Mouse (Mus musculus): ENCODE results near the gene 3110082J24Rik. TPM values are rescaled to one million over a fixed set of nuclear protein-coding genes. Genes with fewer than 3 reads are reported as not detected.

Gene 3110082J24Rik
- polyA plus RNA-seq (2014; fragmentation: Nextera tagmentation; extraction: Ambion mirVana) = 0.62 and 0.85 TPM in 2 replicates

- H3K4me3 ChIP-seq (ENCODE audit: low read depth, low read length) = peak within 1 kb of the TSS; percentile 50
- peaks cover 25% of the 10 kb centered on the region for H3K4me1 ChIP-seq (ENCODE audit: control insufficient read depth, insufficient read depth, low read length)
- H3K9ac ChIP-seq (replicated peaks; ENCODE audit: low read length) = peak within 1 kb of the TSS; percentile 48
- peaks cover 34% of the 10 kb centered on the region for H3K27me3 ChIP-seq (ENCODE audit: control insufficient read depth, insufficient read depth, low read length)
- H3K4me2 ChIP-seq (ENCODE audit: low read depth, low read length) = peak within 1 kb of the TSS; percentile 98
- DNase-seq (ENCODE audit: low spot score) (no peak), ATAC-seq (replicated peaks; ENCODE audit: insufficient number of reproducible peaks, low FRiP score, low TSS enrichment, low read depth) (no peak)
- H3K36me3 ChIP-seq (replicated peaks; ENCODE audit: control insufficient read depth, insufficient read depth, low read depth, low read length) = no peaks in the 10 kb centered on the region
- H3K27ac ChIP-seq (replicated peaks; ENCODE audit: low read depth, low read length) = no peak within 1 kb of the TSS
- WGBS = under 1% methylated on average over 29 of the region's 29 CpGs
- H3K9me3 ChIP-seq (replicated peaks; ENCODE audit: control insufficient read depth, low read length) = no peaks in the 10 kb centered on the region
These were observed at the start of gene 3110082J24Rik for GRCm38 (mm10) chr5:30105668-30106300. Gene 3110082J24Rik (minus strand): TSS chr5:30106086.

GRCm38 (mm10) chr5:30155395-30155792 lies 49.5 kb upstream of the 3110082J24Rik start:
- Histone ChIP-seq H3K9me3 (replicated peaks; ENCODE audit: control insufficient read depth, low read length) (no peaks in the 10 kb centered on the region), H3K27me3 (ENCODE audit: control insufficient read depth, insufficient read depth, low read length) (no peaks in the 10 kb centered on the region)
- ATAC-seq (replicated peaks; ENCODE audit: insufficient number of reproducible peaks, low FRiP score, low TSS enrichment, low read depth) = peak; percentile 60

GRCm38 (mm10) chr5:30154474-30155394 lies 48.8 kb upstream of the 3110082J24Rik start, which contains the start of the genes Hadha and Hadhb:
Gene Hadha (minus strand): TSS chr5:30155162.
Gene Hadhb (plus strand): TSS chr5:30155248.
- peak within 1 kb of the TSS; percentile 74 for H3K4me2 ChIP-seq (ENCODE audit: low read depth, low read length)
- no peaks in the 10 kb centered on the region for H3K36me3 ChIP-seq (replicated peaks; ENCODE audit: control insufficient read depth, insufficient read depth, low read depth, low read length)
- 0% methylated on average over 53 of the region's 53 CpGs for WGBS
- DNase-seq (ENCODE audit: low spot score) (peak; percentile 90), ATAC-seq (replicated peaks; ENCODE audit: insufficient number of reproducible peaks, low FRiP score, low TSS enrichment, low read depth) (peak; percentile 92)
- H3K27ac ChIP-seq (replicated peaks; ENCODE audit: low read depth, low read length) = peak within 1 kb of the TSS; percentile 68
- H3K4me1 ChIP-seq (ENCODE audit: control insufficient read depth, insufficient read depth, low read length) = no peaks in the 10 kb centered on the region
- no peaks in the 10 kb centered on the region for H3K27me3 ChIP-seq (ENCODE audit: control insufficient read depth, insufficient read depth, low read length)
- H3K4me3 ChIP-seq (ENCODE audit: low read depth, low read length) = peak within 1 kb of the TSS; percentile 89
- H3K9ac ChIP-seq (replicated peaks; ENCODE audit: low read length) = peak within 1 kb of the TSS; percentile 72
- H3K9me3 ChIP-seq (replicated peaks; ENCODE audit: control insufficient read depth, low read length) = no peaks in the 10 kb centered on the region

More at GRCm38 (mm10) chr5:30155395-30155792, 49.5 kb upstream of the 3110082J24Rik start:
- Histone ChIP-seq H3K4me3 (ENCODE audit: low read depth, low read length) (peak overlapping the region; percentile 89), H3K27ac (replicated peaks; ENCODE audit: low read depth, low read length) (no peak overlapping the region; the same call in 1 of the 2 replicates), H3K4me2 (ENCODE audit: low read depth, low read length) (peak overlapping the region; percentile 74), H3K9ac (replicated peaks; ENCODE audit: low read length) (peak overlapping the region; percentile 72), H3K4me1 (ENCODE audit: control insufficient read depth, insufficient read depth, low read length) (no peaks in the 10 kb centered on the region), H3K36me3 (replicated peaks; ENCODE audit: control insufficient read depth, insufficient read depth, low read depth, low read length) (no peaks in the 10 kb centered on the region)
- WGBS = 0% methylated on average over 31 of the region's 31 CpGs
- no peak for DNase-seq (ENCODE audit: low spot score)

GRCm38 (mm10) chr5:30154013-30154412 lies 48.1 kb upstream of the 3110082J24Rik start:
- WGBS = 22% methylated on average over 4 of the region's 4 CpGs
- ATAC-seq (replicated peaks; ENCODE audit: insufficient number of reproducible peaks, low FRiP score, low TSS enrichment, low read depth) (no peak), DNase-seq (ENCODE audit: low spot score) (peak; percentile 73)
- Histone ChIP-seq H3K27ac (replicated peaks; ENCODE audit: low read depth, low read length) (no peak overlapping the region), H3K4me2 (ENCODE audit: low read depth, low read length) (peak overlapping the region; percentile 74), H3K9me3 (replicated peaks; ENCODE audit: control insufficient read depth, low read length) (no peaks in the 10 kb centered on the region), H3K36me3 (replicated peaks; ENCODE audit: control insufficient read depth, insufficient read depth, low read depth, low read length) (no peaks in the 10 kb centered on the region), H3K9ac (replicated peaks; ENCODE audit: low read length) (peak overlapping the region; percentile 72), H3K4me1 (ENCODE audit: control insufficient read depth, insufficient read depth, low read length) (no peaks in the 10 kb centered on the region), H3K27me3 (ENCODE audit: control insufficient read depth, insufficient read depth, low read length) (no peaks in the 10 kb centered on the region), H3K4me3 (ENCODE audit: low read depth, low read length) (peak overlapping the region; percentile 89)

- Histone ChIP-seq H3K4me2 (ENCODE audit: low read depth, low read length) (no peak overlapping the region), H3K9ac (replicated peaks; ENCODE audit: low read length) (no peak overlapping the region), H3K4me1 (ENCODE audit: control insufficient read depth, insufficient read depth, low read length) (no peaks in the 10 kb centered on the region), H3K9me3 (replicated peaks; ENCODE audit: control insufficient read depth, low read length) (no peaks in the 10 kb centered on the region), H3K27ac (replicated peaks; ENCODE audit: low read depth, low read length) (no peak overlapping the region), H3K4me3 (ENCODE audit: low read depth, low read length) (no peak overlapping the region), H3K27me3 (ENCODE audit: control insufficient read depth, insufficient read depth, low read length) (no peaks in the 10 kb centered on the region), H3K36me3 (replicated peaks; ENCODE audit: control insufficient read depth, insufficient read depth, low read depth, low read length) (no peaks in the 10 kb centered on the region)
- 81% methylated on average over 2 of the region's 2 CpGs for WGBS
- DNase-seq (ENCODE audit: low spot score) (no peak), ATAC-seq (replicated peaks; ENCODE audit: insufficient number of reproducible peaks, low FRiP score, low TSS enrichment, low read depth) (no peak)
These were observed 47.3 kb upstream of the 3110082J24Rik start for GRCm38 (mm10) chr5:30153222-30153621.

GRCm38 (mm10) chr5:30152413-30152812 lies 46.5 kb upstream of the 3110082J24Rik start:
- Histone ChIP-seq H3K36me3 (replicated peaks; ENCODE audit: control insufficient read depth, insufficient read depth, low read depth, low read length) (no peaks in the 10 kb centered on the region), H3K4me3 (ENCODE audit: low read depth, low read length) (no peak overlapping the region), H3K4me1 (ENCODE audit: control insufficient read depth, insufficient read depth, low read length) (no peaks in the 10 kb centered on the region), H3K9ac (replicated peaks; ENCODE audit: low read length) (no peak overlapping the region), H3K4me2 (ENCODE audit: low read depth, low read length) (no peak overlapping the region), H3K27me3 (ENCODE audit: control insufficient read depth, insufficient read depth, low read length) (no peaks in the 10 kb centered on the region), H3K27ac (replicated peaks; ENCODE audit: low read depth, low read length) (no peak overlapping the region), H3K9me3 (replicated peaks; ENCODE audit: control insufficient read depth, low read length) (no peaks in the 10 kb centered on the region)
- 89% methylated on average over 1 of the region's 1 CpGs for WGBS
- DNase-seq (ENCODE audit: low spot score) = no peak
- ATAC-seq (replicated peaks; ENCODE audit: insufficient number of reproducible peaks, low FRiP score, low TSS enrichment, low read depth) = no peak

GRCm38 (mm10) chr5:30152007-30152406 lies 46.1 kb upstream of the 3110082J24Rik start:
- H3K9ac ChIP-seq (replicated peaks; ENCODE audit: low read length) = no peak overlapping the region
- no peaks in the 10 kb centered on the region for H3K36me3 ChIP-seq (replicated peaks; ENCODE audit: control insufficient read depth, insufficient read depth, low read depth, low read length)
- no peak overlapping the region for H3K27ac ChIP-seq (replicated peaks; ENCODE audit: low read depth, low read length)
- ATAC-seq (replicated peaks; ENCODE audit: insufficient number of reproducible peaks, low FRiP score, low TSS enrichment, low read depth) (no peak), DNase-seq (ENCODE audit: low spot score) (no peak)
- H3K27me3 ChIP-seq (ENCODE audit: control insufficient read depth, insufficient read depth, low read length) = no peaks in the 10 kb centered on the region
- WGBS = 84% methylated on average over 4 of the region's 4 CpGs
- H3K4me3 ChIP-seq (ENCODE audit: low read depth, low read length) = no peak overlapping the region
- H3K4me1 ChIP-seq (ENCODE audit: control insufficient read depth, insufficient read depth, low read length) = no peaks in the 10 kb centered on the region
- H3K4me2 ChIP-seq (ENCODE audit: low read depth, low read length) = no peak overlapping the region
- no peaks in the 10 kb centered on the region for H3K9me3 ChIP-seq (replicated peaks; ENCODE audit: control insufficient read depth, low read length)
